Mouse (Mus musculus): ENCODE measurements at regions not wholly inside any gene's neighbourhood (a gene's known extent, or its start where the extent isn't known, plus 50 kb on each side); places are given as distances from the start of the nearest gene placed in this dataset.

- TF ChIP-seq CTCF (IDR thresholded peaks at IDR 0.05; ENCODE audit: control insufficient read depth, insufficient read depth, insufficient replicate concordance, low read depth, low read length) = no peak
- no peak for TF ChIP-seq POLR2A (IDR thresholded peaks at IDR 0.05; ENCODE audit: control insufficient read depth, low read depth, low read length)
These were observed 269.8 kb upstream of the Chrm3 start for GRCm38 (mm10) chr13:10630467-10630866.

Measured in testis, adult 2 months (tissue).